Mouse (Mus musculus): Measurements from ENCODE around the gene Ggps1.
"Not testable (repeated sequence)": the region's sequence is repeated elsewhere in the genome, so short reads cannot be mapped to it uniquely, and the experiment has no call there.

The Ggps1 gene

GRCm38 (mm10) chr13:14040186-14040585 is 23.1 kb downstream of the Ggps1 start:
- in situ Hi-C loops (cut with MboI, MseI), result no loop called here

- in situ Hi-C loops (cut with MboI, MseI), result loop anchor here in 1 of 2 experiments (5.0 kb wide), 1 partner anchor 87 kb away; the partner anchor contains the start of gene B3galnt2
Observed at GRCm38 (mm10) chr13:14039292-14039965, 23.9 kb downstream of the Ggps1 start, which contains the start of gene Tbce. Gene Tbce (minus strand): TSS chr13:14039638.

DNA sequence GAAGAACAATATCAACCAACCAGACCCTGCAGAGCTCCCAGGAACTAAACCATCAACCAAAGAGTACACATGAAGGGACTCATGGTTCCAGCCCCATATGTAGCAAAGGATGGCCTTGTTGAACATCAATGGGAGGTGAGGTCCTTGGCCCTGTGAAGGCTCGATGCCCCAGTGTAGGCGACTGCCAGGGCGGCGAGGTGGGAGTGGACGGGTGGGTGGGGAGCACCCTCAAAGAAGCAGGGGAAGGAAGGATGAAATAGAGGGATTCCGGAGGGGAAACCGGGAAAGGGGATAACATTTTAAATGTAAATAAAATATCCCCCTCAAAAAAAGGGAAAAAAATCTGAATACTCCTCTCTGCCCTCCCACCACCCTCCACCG is 24.4 kb downstream of the Ggps1 start:
- in situ Hi-C loops (cut with MboI, MseI), result loop anchor here in 1 of 2 experiments (5.0 kb wide), 1 partner anchor 87 kb away; the partner anchor contains the start of gene B3galnt2

- in situ Hi-C loops (cut with MboI, MseI), result loop anchor here in 1 of 2 experiments (5.0 kb wide), 1 partner anchor 84 kb away; the partner anchor contains the start of gene B3galnt2
Observed at GRCm38 (mm10) chr13:14035875-14036630, 27.2 kb downstream of the Ggps1 start.

DNA sequence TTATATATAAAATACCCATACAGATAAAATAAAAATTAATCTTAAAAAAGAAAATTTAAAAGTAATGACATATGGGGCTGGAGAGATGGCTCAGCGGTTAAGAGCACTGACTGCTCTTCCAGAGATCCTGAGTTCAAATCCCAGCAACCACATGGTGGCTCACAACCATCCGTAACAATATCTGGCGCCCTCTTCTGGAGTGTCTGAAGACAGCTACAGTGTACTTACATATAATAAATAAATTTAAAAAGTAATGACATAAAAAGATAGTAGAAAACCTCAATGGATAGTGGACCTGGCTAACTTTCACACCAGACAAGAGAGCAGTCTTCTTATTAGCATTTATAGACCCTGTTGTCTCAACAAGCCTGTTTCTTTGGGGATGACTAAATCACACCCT is 27.9 kb downstream of the Ggps1 start:
- in situ Hi-C loops (cut with MboI, MseI), result loop anchor here in 1 of 2 experiments (5.0 kb wide), 1 partner anchor 83 kb away; the partner anchor contains the start of gene B3galnt2

DNA sequence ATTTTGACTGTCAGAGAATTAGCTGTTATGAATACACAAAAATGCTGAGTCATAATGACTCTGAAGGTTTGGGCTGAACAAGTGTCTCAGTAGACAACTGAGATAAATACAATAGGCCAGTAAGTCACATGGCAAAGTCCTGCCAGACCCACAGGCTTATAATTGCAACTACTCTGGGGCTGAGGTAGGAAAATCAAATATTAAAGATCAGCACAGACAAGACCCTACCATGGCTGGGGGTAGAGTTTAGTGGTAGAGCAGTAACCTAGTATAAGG is 29.3 kb downstream of the Ggps1 start:
- in situ Hi-C loops (cut with MboI, MseI), result no loop called here

GRCm38 (mm10) chr13:14033309-14034072 is 29.8 kb downstream of the Ggps1 start:
- in situ Hi-C loops (cut with MboI, MseI), result no loop called here

DNA sequence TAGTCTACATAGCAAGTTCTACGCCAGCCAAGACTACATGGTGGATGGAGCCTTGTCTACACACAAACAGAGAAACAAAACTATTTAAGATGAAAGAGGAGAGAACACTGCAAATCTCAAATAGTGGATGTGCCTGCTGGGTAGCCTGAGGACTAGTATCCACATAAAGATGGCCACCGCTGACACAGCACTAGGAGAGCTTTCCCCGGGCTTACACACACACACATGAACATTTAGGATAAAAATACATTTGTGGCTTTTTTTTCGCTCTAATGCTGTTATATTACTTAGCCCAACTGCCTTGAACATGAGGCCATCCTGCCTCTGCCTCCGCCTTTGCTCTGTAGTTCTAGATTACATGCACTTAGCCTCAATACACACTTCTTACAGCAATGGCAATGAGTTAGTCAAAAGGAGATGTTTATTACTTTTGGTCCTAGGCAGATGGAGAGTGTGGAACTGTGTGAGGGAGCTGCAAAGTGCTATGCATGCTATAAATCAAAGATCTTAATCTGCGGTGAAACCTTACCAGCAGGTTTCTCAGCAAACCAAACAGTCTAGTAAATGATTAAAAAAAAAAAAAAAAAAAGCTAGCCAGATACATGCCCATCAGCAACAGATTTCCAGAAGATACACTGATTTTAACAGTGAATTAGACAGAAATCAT is 37.0 kb downstream of the Ggps1 start:
- in situ Hi-C loops (cut with MboI, MseI), result no loop called here

DNA sequence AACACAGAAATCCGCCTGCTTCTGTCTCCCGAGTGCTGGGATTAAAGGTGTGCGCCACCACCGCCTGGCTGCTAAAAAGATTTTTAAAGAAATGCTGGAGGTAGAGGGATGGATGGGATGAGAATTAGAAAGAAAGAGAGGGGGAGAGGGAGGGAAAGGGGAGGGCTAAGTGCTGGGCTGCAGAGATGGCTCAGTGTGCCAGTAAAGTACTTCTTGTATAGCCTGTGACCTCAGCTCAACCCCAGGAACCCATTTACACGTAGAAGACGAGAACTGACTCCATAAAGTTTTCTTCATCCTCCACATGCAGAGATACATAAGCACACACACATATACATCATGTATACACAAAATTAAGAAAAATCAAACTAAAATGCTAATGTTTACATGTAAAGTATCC is 37.7 kb downstream of the Ggps1 start:
- in situ Hi-C loops (cut with MboI, MseI), result no loop called here

GRCm38 (mm10) chr13:14021417-14021816 is 41.9 kb downstream of the Ggps1 start:
- in situ Hi-C loops (cut with MboI, MseI), result not testable (repeated sequence)

- in situ Hi-C loops (cut with MboI, MseI), result no loop called here
Observed at GRCm38 (mm10) chr13:14018852-14019251, 44.4 kb downstream of the Ggps1 start.

GRCm38 (mm10) chr13:14018283-14018682 is 45.0 kb downstream of the Ggps1 start:
- in situ Hi-C loops (cut with MboI, MseI), result no loop called here

DNA sequence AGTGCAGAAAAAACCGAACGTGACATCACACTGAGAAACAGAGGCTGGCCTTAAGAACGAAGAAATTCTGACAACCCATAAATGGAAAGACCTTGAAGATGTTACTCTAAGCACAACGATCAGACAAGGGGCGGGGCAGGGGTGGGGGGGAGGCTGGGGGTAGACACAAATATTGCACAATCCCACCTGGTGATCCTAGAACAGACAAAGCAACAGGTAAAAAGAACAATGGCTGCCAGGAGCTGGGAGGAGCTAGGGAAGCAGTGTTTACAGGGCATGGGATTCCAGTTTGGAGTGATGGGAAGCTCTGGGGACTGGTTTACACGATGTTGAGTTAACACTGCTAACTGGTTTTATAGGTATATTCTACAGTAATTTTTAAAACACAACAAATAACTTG is 47.7 kb downstream of the Ggps1 start:
- in situ Hi-C loops (cut with MboI, MseI), result no loop called here

DNA sequence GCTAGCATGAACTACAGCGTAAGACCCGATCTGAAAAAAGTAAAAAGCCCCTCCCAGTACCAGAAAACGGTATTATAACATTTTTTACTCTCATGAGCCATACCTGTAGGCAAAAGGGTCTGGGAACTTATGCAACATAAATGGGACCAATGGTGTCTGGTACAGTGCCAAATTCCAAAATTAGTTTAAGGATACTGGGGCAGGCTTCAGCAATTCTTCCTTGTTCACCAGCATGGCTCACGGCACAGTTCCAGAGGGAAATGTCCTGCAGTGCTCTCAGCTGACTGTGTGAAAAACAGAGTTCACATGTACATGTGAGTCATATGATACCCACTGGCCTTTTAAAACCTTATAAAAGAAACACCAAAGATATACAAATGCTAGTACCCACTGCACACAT is 48.7 kb downstream of the Ggps1 start:
- in situ Hi-C loops (cut with MboI, MseI), result no loop called here

GRCm38 (mm10) chr13:14014001-14014400 is 49.3 kb downstream of the Ggps1 start:
- in situ Hi-C loops (cut with MboI, MseI), result no loop called here

- in situ Hi-C loops (cut with MboI, MseI), result no loop called here
Observed at GRCm38 (mm10) chr13:14011454-14011995, 51.8 kb downstream of the Ggps1 start.

DNA sequence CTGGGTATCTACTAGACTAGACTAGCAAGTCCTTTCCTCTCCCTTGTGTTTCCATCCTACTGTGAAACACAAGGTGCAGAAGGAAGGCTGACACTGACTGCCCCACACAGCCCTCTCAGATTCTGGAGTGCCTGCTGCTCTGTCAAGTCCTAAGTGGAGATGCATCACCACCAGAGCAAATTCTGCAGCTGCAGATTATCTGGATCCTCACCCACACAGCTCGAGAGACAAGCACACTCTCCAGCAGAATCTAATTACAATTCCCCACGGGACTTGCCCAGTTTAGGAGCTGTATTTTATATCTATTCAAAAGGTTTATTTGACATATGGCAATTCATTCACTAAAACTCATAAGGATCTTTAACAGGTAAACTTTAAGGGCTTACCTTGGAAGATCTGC is 57.2 kb downstream of the Ggps1 start:
- in situ Hi-C loops (cut with MboI, MseI), result no loop called here

GRCm38 (mm10) chr13:14004999-14005398 is 58.3 kb downstream of the Ggps1 start:
- in situ Hi-C loops (cut with MboI, MseI), result no loop called here

DNA sequence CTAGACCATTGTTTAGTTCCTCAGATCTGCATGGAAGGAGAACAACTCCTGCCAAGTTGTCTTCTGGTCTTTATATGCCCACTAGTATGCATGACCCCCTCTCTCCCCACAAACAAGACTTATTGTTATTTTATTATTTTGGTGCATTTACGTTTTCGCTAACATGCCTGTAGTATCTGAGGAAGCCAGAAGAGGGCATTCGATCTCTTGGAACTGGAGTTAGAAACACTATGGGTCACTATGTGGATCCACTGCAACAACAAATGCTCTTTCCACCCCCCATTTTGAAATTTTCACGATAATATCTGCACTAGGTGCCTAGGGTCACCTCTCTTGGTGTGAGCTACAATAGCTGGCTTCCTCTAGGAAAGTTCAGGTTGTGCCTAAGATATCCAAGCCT is 59.2 kb downstream of the Ggps1 start:
- in situ Hi-C loops (cut with MboI, MseI), result no loop called here

DNA sequence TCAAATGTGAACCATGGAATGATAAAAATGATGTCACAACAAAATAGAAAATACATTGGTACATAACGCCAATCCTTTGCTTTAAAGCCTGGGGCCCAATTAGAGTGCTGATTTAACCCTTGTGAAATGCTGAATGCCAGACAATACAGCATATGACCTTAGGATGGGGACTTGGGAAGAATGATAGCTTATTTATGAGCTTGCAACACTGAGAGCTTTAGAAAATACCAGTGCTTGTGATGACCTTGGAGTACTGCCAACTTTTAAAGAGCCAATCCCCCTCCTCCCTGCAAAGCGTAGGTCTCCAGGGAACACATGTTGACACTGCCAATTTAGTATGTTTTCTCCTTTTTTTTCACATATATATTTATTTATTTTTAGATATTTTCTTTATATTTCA is 60.6 kb downstream of the Ggps1 start:
- in situ Hi-C loops (cut with MboI, MseI), result no loop called here
